Comparison of ENCODE assay signal across 14 mouse cellular contexts in the genomic region with DNA sequence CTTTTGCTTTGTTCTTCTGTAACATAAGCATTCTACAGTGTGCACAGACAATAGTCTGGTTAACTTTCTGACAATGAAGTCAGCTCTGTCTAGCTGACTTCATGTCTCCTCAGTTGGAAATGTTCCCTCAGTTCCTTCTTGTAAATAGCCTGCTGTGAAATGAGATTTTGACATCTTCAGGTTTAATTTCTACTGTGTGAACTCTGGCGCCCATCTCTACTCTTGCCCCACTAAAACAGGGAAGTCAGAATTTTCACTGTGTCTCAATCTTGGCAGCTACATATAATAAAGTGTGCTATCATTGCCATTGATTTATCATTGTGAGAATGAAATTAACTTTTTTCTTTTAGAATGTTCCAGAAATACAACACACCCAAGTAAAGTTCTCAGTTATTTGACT.
DNase-seq lines count a peak whose midpoint lies in the region; ATAC-seq lines count a peak whose summit lies in the region.
"Had no signal": no experiment of that assay in that cellular context is flagged by ENCODE, and none has a peak within 500 bp of the region (broad histone marks: within the 10 kb centered on the region; RNA-seq: fewer than 3 reads in every experiment).

No protein-coding gene starts in this region.

- H3K4me3 ChIP-seq in heart, embryonic 14.5 days (ENCODE audit: control insufficient read depth in 1 of 2, insufficient read depth in 1 of 2, low read depth in 1 of 2, low read length in 2 of 2) = no peak overlapping the region
- H3K4me3 ChIP-seq in lung, embryonic 16.5 days (ENCODE audit: low read length) = no peak overlapping the region
- H3K4me3 ChIP-seq in intestine, embryonic 16.5 days (ENCODE audit: low read length) = no peak overlapping the region
- H3K4me3 ChIP-seq: neural tube, embryonic 15.5 days had no signal

- no peak for ATAC-seq in heart, embryonic 14.5 days (ENCODE audit: insufficient number of reproducible peaks, insufficient read depth, low FRiP score, low read depth)
- no peak for ATAC-seq in lung, embryonic 16.5 days (ENCODE audit: low read depth)
- no peak for ATAC-seq in intestine, embryonic 16.5 days

- H3K9me3 ChIP-seq in heart, embryonic 14.5 days (ENCODE audit: control insufficient read depth, low read length) = no peaks in the 10 kb centered on the region
- H3K9me3 ChIP-seq in lung, embryonic 16.5 days (ENCODE audit: control insufficient read depth, low read length) = no peaks in the 10 kb centered on the region
- no peaks in the 10 kb centered on the region for H3K9me3 ChIP-seq in intestine, embryonic 16.5 days (ENCODE audit: control insufficient read depth, low read length)
- H3K9me3 ChIP-seq: G1E; neural tube, embryonic 15.5 days had no signal

- peak overlapping the region; percentile 85 to 88 for H3K27ac ChIP-seq in heart, embryonic 14.5 days (replicated peaks in 1 of 2; ENCODE audit: control insufficient read depth in 1 of 2, insufficient read depth in 1 of 2, low read depth in 2 of 2, low read length in 2 of 2)
- H3K27ac ChIP-seq in lung, embryonic 16.5 days (ENCODE audit: low read length) = peak overlapping the region; percentile 81
- 0 out of 2 replicates have a peak overlapping the region, but pooled peaks have one; percentile 0 for H3K27ac ChIP-seq in intestine, embryonic 16.5 days (ENCODE audit: low read length)
- H3K27ac ChIP-seq: liver, embryonic 14.5 days; neural tube, embryonic 15.5 days had no signal

- H3K4me1 ChIP-seq in heart, embryonic 14.5 days (ENCODE audit: control insufficient read depth in 2 of 2, insufficient read depth in 2 of 2, low read length in 2 of 2) = peaks cover 15 to 56% of the 10 kb centered on the region in 2 experiments
- peaks cover 16% of the 10 kb centered on the region for H3K4me1 ChIP-seq in lung, embryonic 16.5 days (replicated peaks; ENCODE audit: control insufficient read depth, insufficient read depth, low read length)
- peaks cover 9% of the 10 kb centered on the region; the same call in 1 of the 2 replicates for H3K4me1 ChIP-seq in intestine, embryonic 16.5 days (ENCODE audit: control insufficient read depth, insufficient read depth, low read length)

- H3K4me2 ChIP-seq in heart, embryonic 14.5 days (ENCODE audit: low read length) = 0 out of 2 replicates have a peak overlapping the region, but pooled peaks have one; percentile 1
- no peak overlapping the region for H3K4me2 ChIP-seq in lung, embryonic 16.5 days (ENCODE audit: low read depth, low read length)
- no peak overlapping the region for H3K4me2 ChIP-seq in intestine, embryonic 16.5 days (ENCODE audit: low read depth, low read length)
- H3K4me2 ChIP-seq: neural tube, embryonic 15.5 days had no signal

- no peaks in the 10 kb centered on the region for H3K27me3 ChIP-seq in heart, embryonic 14.5 days (ENCODE audit: control insufficient read depth, insufficient read depth, low read length)
- no peaks in the 10 kb centered on the region for H3K27me3 ChIP-seq in lung, embryonic 16.5 days (ENCODE audit: control insufficient read depth, insufficient read depth, low read depth, low read length)
- H3K27me3 ChIP-seq in intestine, embryonic 16.5 days (replicated peaks; ENCODE audit: control insufficient read depth, insufficient read depth, low read length) = no peaks in the 10 kb centered on the region
- H3K27me3 ChIP-seq: neural tube, embryonic 15.5 days had no signal

- peaks cover 8% of the 10 kb centered on the region; the same call in 1 of the 2 replicates for H3K36me3 ChIP-seq in heart, embryonic 14.5 days (ENCODE audit: control insufficient read depth, insufficient read depth, low read length)
- H3K36me3 ChIP-seq in lung, embryonic 16.5 days (ENCODE audit: control insufficient read depth, insufficient read depth, low read length) = no peaks in the 10 kb centered on the region
- H3K36me3 ChIP-seq in intestine, embryonic 16.5 days (ENCODE audit: control insufficient read depth, insufficient read depth, low read length) = no peaks in the 10 kb centered on the region
- H3K36me3 ChIP-seq: neural tube, embryonic 15.5 days had no signal

- no peak for DNase-seq in heart, adult 18-20 months
- DNase-seq in lung, postnatal 25 days (ENCODE audit: low spot score) = no peak
- DNase-seq in MN1 (ENCODE audit: low spot score) = no peak
- no peak for DNase-seq in layer of hippocampus, adult 8-10 months (ENCODE audit: low spot score in 2 of 2)
- DNase-seq: cerebellum, adult 11-12 months; kidney, postnatal 10 days; layer of hippocampus, adult 9-11 months; right cerebral cortex, adult 18-20 months had no signal

- WGBS in heart, embryonic 14.5 days = 86% methylated on average over 1 of the region's 1 CpGs
- 79% methylated on average over 1 of the region's 1 CpGs for WGBS in lung, embryonic 16.5 days
- 77% methylated on average over 1 of the region's 1 CpGs for WGBS in intestine, embryonic 16.5 days

- peak overlapping the region; percentile 3; the same call in 1 of the 2 replicates for H3K9ac ChIP-seq in heart, embryonic 14.5 days (ENCODE audit: low read length)
- H3K9ac ChIP-seq in lung, embryonic 16.5 days (ENCODE audit: low read length) = peak overlapping the region; percentile 8; the same call in 1 of the 2 replicates
- H3K9ac ChIP-seq in intestine, embryonic 16.5 days (ENCODE audit: low read depth, low read length) = no peak overlapping the region
- H3K9ac ChIP-seq: liver, embryonic 14.5 days; neural tube, embryonic 15.5 days had no signal

Comparison
In these comparisons a context has a peak if more than half of its experiments do, and no peak if none do; other contexts are left out.
1. H3K27ac ChIP-seq: peak in every context shown above with its lines; median percentile 86 in heart, embryonic 14.5 days; 81 in lung, embryonic 16.5 days; 0 in intestine, embryonic 16.5 days.